Mouse (Mus musculus) C2C12 (cell line): ENCODE results near the gene Srxn1. TPM values are rescaled to one million over a fixed set of nuclear protein-coding genes. Genes with fewer than 3 reads are reported as not detected.

Source experiments
- H3K27me3 ChIP-seq: one replicate; pipeline ENCODE4 v1.6.1; 2011; ENCODE audit not compliant: control insufficient read depth, insufficient read depth, insufficient read length
- H3K36me3 ChIP-seq: one replicate; pipeline ENCODE4 v1.6.1; 2011; ENCODE audit not compliant: control insufficient read depth, insufficient read depth
- H3K4me3 ChIP-seq: one replicate; pipeline ENCODE4 v1.5.1; 2011; ENCODE audit warnings: mild to moderate bottlenecking, control low read depth; ENCODE audit not compliant: poor library complexity, insufficient read depth, severe bottlenecking
- H3K79me2 ChIP-seq: one replicate; pipeline ENCODE4 v1.6.1; 2011; ENCODE audit not compliant: control insufficient read depth, insufficient read depth
- H3K79me3 ChIP-seq: one replicate; pipeline ENCODE4 v1.6.1; 2011; ENCODE audit warnings: low read depth, control low read depth
- H3ac ChIP-seq: one replicate; pipeline ENCODE3; 2011; ENCODE audit warnings: low read depth; ENCODE audit not compliant: control insufficient read depth, insufficient read length
- CEBPB ChIP-seq: IDR thresholded peaks from one replicate; pipeline ENCODE4 v1.6.1; 2011; ENCODE audit warnings: low read depth, mild to moderate bottlenecking, control low read depth, moderate library complexity
- CTCF ChIP-seq: IDR thresholded peaks from one replicate; pipeline ENCODE4 v1.5.1; 2011; ENCODE audit not compliant: control insufficient read depth, insufficient read depth, insufficient read length
- FOSL1 ChIP-seq: IDR thresholded peaks from one replicate; pipeline ENCODE4 v1.8.0; 2011; ENCODE audit warnings: mild to moderate bottlenecking, low read length; ENCODE audit not compliant: poor library complexity, insufficient read depth, severe bottlenecking
- MAX ChIP-seq: IDR thresholded peaks from one replicate; pipeline ENCODE4 v1.6.1; 2011; ENCODE audit warnings: mild to moderate bottlenecking, control low read depth
- MYOD1 ChIP-seq: IDR thresholded peaks from one replicate; pipeline ENCODE4 v1.6.1; 2011; ENCODE audit warnings: low read depth; ENCODE audit not compliant: control insufficient read depth, insufficient read length
- MYOG ChIP-seq: IDR thresholded peaks from one replicate; pipeline ENCODE4 v1.6.1; 2011; ENCODE audit not compliant: control insufficient read depth, insufficient read length; ENCODE audit errors: extremely low read depth
- USF1 ChIP-seq: IDR thresholded peaks from one replicate; pipeline ENCODE4 v1.6.1; 2011; ENCODE audit warnings: low read depth, mild to moderate bottlenecking, control low read depth, moderate library complexity
- polyA plus RNA-seq: library from polyadenylated mRNA; unstranded; fragments of >200 nt; fragmentation: generic; extraction: Trizol; gene quantifications from one replicate; pipeline ENCODE4 v1.2.1, GENCODE M21; 2012; ENCODE audit warnings: missing spikeins

Srxn1 gene
- polyA plus RNA-seq, 1 experiment: 60.3 TPM

DNA sequence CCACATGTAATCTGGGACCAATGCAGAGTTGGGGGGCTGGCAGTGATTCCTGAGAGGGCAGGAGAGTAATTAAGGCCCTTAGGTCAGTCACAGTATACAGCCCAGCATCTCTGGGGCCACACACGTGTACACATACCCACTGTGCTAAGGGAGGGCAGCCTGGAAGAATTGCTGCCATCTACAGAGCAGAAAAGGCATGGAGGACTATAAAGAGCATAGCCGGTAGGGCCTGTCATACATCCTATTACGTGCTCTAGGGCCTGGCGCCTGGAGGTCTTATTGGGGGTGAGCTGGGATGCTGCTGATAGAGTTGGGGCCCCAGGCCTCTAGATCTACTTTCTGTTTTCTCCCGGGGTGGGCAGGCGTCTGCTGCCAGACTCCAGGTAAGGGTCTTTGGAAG lies 18.9 kb upstream of the Srxn1 start:
- Histone ChIP-seq H3K79me2 (no peaks in the 10 kb centered on the region), H3K79me3 (no peaks in the 10 kb centered on the region), H3ac (no peak overlapping the region), H3K36me3 (no peaks in the 10 kb centered on the region), H3K4me3 (no peak overlapping the region), H3K27me3 (peaks cover 41% of the 10 kb centered on the region)
- TF ChIP-seq MYOG (no peak), MYOD1 (no peak), USF1 (no peak), CEBPB (no peak), CTCF (no peak), FOSL1 (no peak), MAX (no peak)

DNA sequence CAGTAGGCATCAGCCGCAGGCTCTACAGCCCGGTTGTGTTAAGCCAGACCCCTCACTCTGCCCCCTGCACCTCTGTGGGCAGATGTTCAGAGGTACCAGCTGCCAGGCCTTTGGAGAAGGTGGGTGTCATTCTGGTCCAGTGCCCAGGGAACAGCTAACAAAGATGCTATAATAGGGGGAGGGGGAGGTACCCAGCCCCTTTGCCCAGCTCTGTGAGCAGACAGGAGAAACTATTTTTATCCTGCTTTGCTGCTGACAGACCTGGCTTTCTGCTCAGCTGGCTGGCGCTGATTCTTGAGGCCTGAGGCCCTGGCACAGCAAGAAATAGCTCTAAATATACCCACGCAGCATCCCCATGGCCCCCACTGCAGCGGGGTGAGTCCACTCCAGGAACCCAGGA lies 18.2 kb upstream of the Srxn1 start:
- H3ac ChIP-seq: no peak overlapping the region
- H3K4me3 ChIP-seq: no peak overlapping the region
- TF ChIP-seq CEBPB: no peak
- peaks cover 35% of the 10 kb centered on the region for H3K27me3 ChIP-seq
- no peaks in the 10 kb centered on the region for H3K36me3 ChIP-seq
- H3K79me3 ChIP-seq: no peaks in the 10 kb centered on the region
- H3K79me2 ChIP-seq: no peaks in the 10 kb centered on the region

DNA sequence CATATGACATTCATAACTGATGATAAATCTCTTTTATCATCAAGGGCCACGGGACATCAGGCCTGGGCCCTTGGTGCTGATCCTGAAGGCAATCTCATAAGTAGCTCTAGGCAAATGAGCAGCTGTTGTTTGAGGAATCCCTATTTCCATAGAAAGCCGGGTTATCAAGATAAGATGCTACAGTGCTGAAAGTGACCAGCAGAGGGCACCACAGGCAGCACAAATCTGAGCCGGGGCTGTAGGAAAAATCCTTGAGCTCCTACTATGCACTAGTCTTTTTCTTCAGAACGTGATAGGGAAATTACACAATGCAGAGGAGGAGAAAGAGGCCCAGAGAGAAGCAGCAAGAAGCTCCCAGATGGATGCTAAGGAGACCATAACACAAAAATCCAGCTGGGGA lies 16.2 kb upstream of the Srxn1 start:
- Histone ChIP-seq H3K79me2 (no peaks in the 10 kb centered on the region), H3K27me3 (peaks cover 19% of the 10 kb centered on the region), H3K36me3 (no peaks in the 10 kb centered on the region), H3K79me3 (no peaks in the 10 kb centered on the region), H3K4me3 (no peak overlapping the region), H3ac (no peak overlapping the region)
- TF ChIP-seq MYOD1: no peak
- no peak for TF ChIP-seq CTCF
- no peak for TF ChIP-seq CEBPB
- TF ChIP-seq MAX: no peak

DNA sequence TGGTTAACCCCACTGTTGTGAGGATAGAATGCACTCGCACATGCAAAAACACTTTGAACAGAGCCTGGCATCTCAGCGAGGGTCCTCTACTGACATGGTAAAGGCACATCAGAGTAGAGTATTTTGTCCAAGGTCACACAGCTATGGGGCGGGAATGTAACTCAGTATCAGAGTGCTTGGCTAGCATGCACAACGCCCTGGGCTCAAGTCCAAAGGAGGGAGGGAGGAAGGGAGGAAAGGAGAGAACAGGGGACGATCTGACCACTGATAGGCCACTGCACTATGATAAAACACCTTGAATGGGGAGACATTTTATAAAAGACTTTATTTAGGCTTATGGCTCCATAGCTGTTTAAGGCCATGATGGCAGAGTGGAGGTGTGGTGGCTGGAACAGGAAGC lies 15.7 kb upstream of the Srxn1 start:
- Histone ChIP-seq H3ac (no peak overlapping the region), H3K79me2 (no peaks in the 10 kb centered on the region), H3K36me3 (no peaks in the 10 kb centered on the region), H3K27me3 (peaks cover 14% of the 10 kb centered on the region), H3K79me3 (no peaks in the 10 kb centered on the region), H3K4me3 (no peak overlapping the region)
- TF ChIP-seq USF1 (no peak), MYOG (no peak)

GRCm38 (mm10) chr2:152090486-152090885 lies 14.8 kb upstream of the Srxn1 start:
- Histone ChIP-seq H3K79me3 (no peaks in the 10 kb centered on the region), H3K4me3 (no peak overlapping the region), H3K79me2 (no peaks in the 10 kb centered on the region), H3K27me3 (peaks cover 9% of the 10 kb centered on the region), H3ac (no peak overlapping the region), H3K36me3 (no peaks in the 10 kb centered on the region)
- TF ChIP-seq FOSL1: no peak
- TF ChIP-seq CEBPB: no peak
- TF ChIP-seq MAX: no peak
- no peak for TF ChIP-seq MYOD1
- TF ChIP-seq USF1: no peak
- TF ChIP-seq CTCF: no peak
- TF ChIP-seq MYOG: no peak

DNA sequence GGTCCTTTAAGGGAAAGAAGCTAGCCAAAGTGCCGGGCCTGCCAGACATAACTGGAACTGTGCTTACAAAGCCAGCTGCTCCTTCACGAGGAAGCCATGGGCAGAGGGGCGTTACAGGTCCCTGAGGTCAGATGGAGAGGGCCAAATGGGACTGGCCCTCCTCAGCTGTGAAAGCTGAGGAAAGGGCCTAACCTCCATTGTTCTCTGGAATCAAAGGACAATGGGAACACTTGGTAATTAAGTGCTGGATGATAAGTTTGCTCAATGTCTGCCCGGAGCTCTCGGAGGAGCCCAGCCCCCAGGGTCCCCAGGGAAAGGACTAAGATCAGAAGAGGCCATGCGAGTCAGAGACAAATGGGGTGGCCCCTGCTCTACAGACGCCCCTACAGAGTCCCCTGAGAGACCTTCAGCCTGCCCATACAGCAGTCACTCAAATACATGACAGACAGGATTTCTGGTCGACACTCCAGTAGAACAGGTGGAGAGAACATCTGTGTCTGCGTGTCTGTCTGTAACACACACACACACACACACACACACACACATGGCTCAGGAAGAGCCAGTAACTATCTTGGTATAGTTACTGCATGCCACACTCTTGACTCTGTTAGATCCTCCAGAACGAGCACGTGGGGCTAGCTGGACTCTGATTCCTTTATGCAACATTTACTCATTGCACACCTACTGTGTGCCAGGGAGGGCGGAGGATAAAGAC lies 13.8 kb upstream of the Srxn1 start:
- H3ac ChIP-seq: no peak overlapping the region
- no peak for TF ChIP-seq CTCF
- TF ChIP-seq FOSL1: no peak
- TF ChIP-seq MYOG: no peak
- TF ChIP-seq MYOD1: no peak
- TF ChIP-seq USF1: no peak
- no peak for TF ChIP-seq CEBPB
- no peak for TF ChIP-seq MAX
- no peaks in the 10 kb centered on the region for H3K79me2 ChIP-seq
- H3K79me3 ChIP-seq: no peaks in the 10 kb centered on the region
- H3K27me3 ChIP-seq: peaks cover 11% of the 10 kb centered on the region
- no peaks in the 10 kb centered on the region for H3K36me3 ChIP-seq
- no peak overlapping the region for H3K4me3 ChIP-seq

DNA sequence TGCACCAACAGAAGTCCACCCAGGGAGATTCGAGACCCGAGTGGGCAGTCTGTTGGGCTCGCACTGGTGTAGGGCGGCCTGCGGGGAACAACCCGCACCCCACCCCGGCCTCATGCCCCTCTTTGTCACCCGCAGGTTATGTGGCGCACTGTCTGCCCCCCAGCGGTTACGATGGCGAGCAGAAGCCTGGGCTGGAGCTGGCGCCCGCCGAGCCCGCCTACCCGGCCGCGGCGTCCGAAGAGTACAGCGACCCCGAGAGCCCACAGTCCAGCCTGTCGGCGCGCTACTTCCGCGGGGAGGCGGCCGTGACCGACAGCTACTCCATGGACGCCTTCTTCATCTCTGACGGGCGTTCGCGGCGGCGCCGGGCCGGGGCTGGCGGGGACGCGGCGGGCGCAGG lies 12.4 kb upstream of the Srxn1 start:
- H3K27me3 ChIP-seq: peaks cover 7% of the 10 kb centered on the region
- H3ac ChIP-seq: no peak overlapping the region
- H3K36me3 ChIP-seq: no peaks in the 10 kb centered on the region
- H3K4me3 ChIP-seq: no peak overlapping the region
- H3K79me3 ChIP-seq: no peaks in the 10 kb centered on the region
- TF ChIP-seq CTCF (no peak), CEBPB (no peak)
- H3K79me2 ChIP-seq: no peaks in the 10 kb centered on the region
